Mouse (Mus musculus): Measurements from ENCODE around the gene Ccno.

- TF ChIP-seq CTCF (IDR thresholded peaks at IDR 0.05; ENCODE audit: extremely low read depth, insufficient read length, insufficient replicate concordance, low read depth, low read length) = no peak
- TF ChIP-seq POLR2A (IDR thresholded peaks at IDR 0.05; ENCODE audit: low read depth, low read length) = no peak
Observed at GRCm38 (mm10) chr13:113031351-113031750, 43.7 kb downstream of the Ccno start.
